Mouse (Mus musculus): ENCODE measurements around the gene Dnajc25. TPM values are rescaled to one million over a fixed set of nuclear protein-coding genes. Genes with fewer than 3 reads are reported as not detected.

Gene Dnajc25
- total RNA-seq (2015) (24.8 and 25.3 TPM in 2 replicates), total RNA-seq (2017) (22.8 and 29.8 TPM in 2 replicates)

- no peak for ATAC-seq (replicated peaks; ENCODE audit: poor library complexity)
These were observed at the start of gene Dnajc25 for GRCm38 (mm10) chr4:58994762-58995161. Gene Dnajc25 (plus strand): TSS chr4:58995062.

GRCm38 (mm10) chr4:58948391-58948790, 46.5 kb upstream of the Dnajc25 start:
- ATAC-seq (replicated peaks; ENCODE audit: poor library complexity), result no peak

DNA sequence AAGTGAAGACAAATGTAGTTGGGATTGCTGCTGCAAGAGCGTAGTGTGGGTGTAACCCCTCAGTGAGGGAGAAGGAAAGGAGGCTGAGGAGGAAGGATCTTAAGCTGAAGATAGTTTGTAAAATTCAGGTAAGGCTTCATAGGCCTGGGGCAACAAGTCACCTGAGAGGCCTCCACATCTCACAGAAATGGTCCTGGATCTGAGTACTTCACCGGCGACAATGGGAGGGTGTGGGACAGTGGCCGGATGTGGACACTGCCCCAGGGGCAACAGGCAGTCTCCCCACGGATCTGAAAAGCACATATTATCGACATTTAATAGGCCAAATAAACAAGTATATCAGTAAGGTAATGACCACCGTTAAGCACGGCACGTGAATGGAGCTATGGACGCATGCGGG, 42.2 kb upstream of the Dnajc25 start:
- no peak for ATAC-seq (replicated peaks; ENCODE audit: poor library complexity)

- no peak for ATAC-seq (replicated peaks; ENCODE audit: poor library complexity)
These were observed 33.1 kb upstream of the Dnajc25 start for GRCm38 (mm10) chr4:58961719-58962118.

GRCm38 (mm10) chr4:58963271-58963670, 31.6 kb upstream of the Dnajc25 start:
- ATAC-seq (replicated peaks; ENCODE audit: poor library complexity), result no peak

- ATAC-seq (replicated peaks; ENCODE audit: poor library complexity), result no peak
These were observed 29.7 kb upstream of the Dnajc25 start for GRCm38 (mm10) chr4:58965136-58965535.

DNA sequence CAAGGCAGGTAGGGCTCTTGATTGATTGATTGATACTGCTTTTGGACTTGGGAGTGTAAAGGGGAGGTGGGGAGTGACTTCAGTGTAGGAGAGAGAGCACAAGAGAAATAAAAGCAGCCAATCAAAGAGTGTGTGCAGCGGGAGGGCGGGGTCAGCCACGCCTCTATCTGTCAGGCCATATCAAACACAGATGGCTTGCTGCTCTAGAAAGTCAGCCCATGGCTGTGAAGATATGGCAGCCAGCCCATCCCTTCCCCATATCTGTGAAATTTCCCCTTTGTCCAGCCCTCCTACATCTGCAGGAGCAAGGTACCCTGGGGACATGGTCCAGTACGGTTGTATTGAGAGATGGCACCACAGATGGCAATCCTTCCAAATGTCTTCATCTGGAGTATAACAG, 24.2 kb upstream of the Dnajc25 start:
- ATAC-seq (replicated peaks; ENCODE audit: poor library complexity), result peak; percentile 98

DNA sequence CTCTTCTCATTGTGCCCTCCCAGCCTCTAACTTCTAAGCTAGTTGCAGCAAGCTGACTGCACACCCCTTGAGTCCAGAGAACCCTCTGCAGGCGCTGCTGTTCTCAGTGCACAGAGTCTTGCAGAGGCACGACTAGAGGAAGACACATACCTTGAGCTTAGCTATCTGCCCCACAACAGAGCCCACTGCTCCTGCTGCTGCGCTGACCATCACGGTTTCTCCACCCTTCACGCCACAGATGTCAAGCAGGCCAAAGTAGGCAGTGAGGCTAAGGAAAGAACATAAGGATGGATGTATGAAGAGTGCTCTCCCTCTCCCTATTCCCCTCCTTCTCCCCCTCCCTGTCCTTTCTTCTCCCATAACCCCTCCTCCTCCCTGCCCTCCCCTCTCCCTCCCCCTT, 19.2 kb upstream of the Dnajc25 start:
- no peak for ATAC-seq (replicated peaks; ENCODE audit: poor library complexity)

DNA sequence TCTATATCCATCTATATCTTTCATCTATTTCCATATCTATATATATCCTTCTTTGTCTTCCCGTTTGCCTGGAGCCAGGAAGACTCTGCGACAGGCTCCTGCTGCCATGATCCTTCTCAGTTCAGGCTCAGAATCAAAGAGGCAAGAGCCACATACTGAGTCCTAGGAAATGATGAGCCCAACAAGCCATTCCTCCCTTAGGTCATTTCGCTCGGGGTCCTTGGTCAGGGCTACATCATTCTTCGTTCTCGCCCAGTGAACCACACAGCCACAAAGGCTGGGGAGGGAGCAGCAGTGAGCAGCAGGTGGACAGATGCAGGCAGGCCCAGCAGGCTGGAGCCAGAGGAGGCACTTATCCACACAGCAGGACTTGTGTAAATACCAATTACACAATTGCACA, 13.4 kb upstream of the Dnajc25 start:
- no peak for ATAC-seq (replicated peaks; ENCODE audit: poor library complexity)

DNA sequence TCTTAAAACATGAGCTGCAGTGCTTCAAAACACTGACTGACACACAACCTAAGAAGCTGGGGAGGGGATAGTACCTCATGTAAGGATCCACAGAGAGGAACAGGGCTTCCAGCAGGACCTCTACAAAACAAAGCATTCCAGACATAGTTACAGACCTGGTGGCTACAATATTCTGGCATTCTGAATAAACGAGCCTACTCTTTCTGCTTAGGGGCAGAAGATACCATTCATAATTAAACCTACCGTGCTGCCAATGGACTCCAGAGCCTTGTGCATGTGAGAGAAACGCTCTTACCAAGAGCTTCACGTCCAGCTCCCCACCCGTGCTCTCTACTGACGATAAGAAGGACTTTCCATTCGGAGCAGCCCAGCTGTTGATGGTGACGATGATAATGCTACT, 12.1 kb upstream of the Dnajc25 start:
- ATAC-seq (replicated peaks; ENCODE audit: poor library complexity), result no peak

- ATAC-seq (replicated peaks; ENCODE audit: poor library complexity), result peak; percentile 65
These were observed 9.7 kb upstream of the Dnajc25 start for GRCm38 (mm10) chr4:58985157-58985648.

- ATAC-seq (replicated peaks; ENCODE audit: poor library complexity), result peak; percentile 21
These were observed 8.2 kb upstream of the Dnajc25 start, which contains the start of gene Ptgr1 for GRCm38 (mm10) chr4:58986540-58987190. Gene Ptgr1 (minus strand): TSS chr4:58987119.

DNA sequence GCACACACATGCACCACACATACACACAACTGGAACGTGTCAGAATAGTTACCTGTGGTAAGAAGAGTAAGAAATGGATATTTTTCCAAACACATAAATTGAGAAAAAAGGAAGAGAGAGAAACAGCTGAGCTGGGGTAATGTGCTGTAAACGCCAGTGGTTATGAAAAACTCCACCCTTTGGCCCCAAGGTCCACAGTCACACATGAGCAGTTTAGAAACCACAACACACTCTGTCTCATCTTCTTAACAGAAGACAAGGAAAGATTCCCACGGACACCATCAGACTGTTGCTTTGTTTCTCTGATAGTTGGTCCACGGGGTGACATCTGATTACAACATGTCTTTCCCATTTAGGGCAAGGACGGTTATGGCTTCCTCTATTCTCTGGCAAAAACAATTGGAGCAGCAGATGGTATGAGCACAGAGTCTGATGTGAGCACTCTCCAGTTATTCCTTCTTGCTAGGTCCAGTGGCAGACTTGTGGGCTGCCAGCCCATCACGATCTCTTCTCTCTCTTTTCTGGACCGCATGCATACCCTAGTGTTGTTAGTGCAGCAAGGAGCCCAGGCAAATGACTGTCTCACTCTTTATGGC, 5.5 kb upstream of the Dnajc25 start:
- peak; percentile 18 for ATAC-seq (replicated peaks; ENCODE audit: poor library complexity)

GRCm38 (mm10) chr4:58990609-58991434, 4.0 kb upstream of the Dnajc25 start:
- ATAC-seq (replicated peaks; ENCODE audit: poor library complexity), result peak; percentile 66

DNA sequence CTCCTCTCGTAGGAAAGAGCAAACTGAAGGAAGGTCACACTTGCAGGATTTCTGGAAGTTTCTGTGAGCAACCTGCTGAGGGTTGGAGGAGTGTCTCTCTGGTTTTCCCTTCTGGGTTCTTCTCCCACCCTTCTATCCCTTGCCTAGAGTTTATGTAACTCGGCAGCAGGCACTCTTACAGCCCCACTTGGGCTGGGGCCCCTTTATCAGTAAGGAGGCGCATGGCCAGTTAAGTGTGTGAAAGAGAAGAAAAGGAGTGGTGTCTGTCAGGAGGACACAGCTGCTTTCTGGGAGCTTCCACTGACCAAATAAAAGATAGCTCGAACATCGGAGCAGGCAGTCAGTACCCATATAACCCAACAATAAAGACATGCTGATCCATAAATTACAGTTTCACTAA, 2.7 kb upstream of the Dnajc25 start:
- no peak for ATAC-seq (replicated peaks; ENCODE audit: poor library complexity)

- no peak for ATAC-seq (replicated peaks; ENCODE audit: poor library complexity)
These were observed 410 bp downstream of the Dnajc25 start for GRCm38 (mm10) chr4:58995251-58995693.

- no peak for ATAC-seq (replicated peaks; ENCODE audit: poor library complexity)
These were observed 2.2 kb downstream of the Dnajc25 start for GRCm38 (mm10) chr4:58997081-58997480.

DNA sequence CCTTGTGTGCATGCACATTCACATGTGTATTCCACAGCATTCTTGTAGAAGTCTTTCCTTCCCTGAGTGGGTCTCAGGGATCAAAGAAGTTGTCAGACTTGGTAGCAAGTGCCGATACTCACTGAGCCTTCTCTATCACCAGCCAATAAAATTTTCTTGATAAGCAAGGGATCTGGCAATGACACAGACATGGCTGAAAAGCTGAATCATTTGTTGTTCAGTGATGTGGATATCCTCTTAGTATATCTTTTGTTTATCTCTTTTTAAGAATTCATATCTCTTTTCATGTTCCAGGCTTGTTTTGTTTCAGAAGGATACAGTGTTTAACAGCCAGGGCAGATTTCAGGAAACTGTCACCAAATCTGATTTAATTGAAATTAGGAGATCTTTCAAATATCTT, 3.8 kb downstream of the Dnajc25 start:
- ATAC-seq (replicated peaks; ENCODE audit: poor library complexity), result no peak

DNA sequence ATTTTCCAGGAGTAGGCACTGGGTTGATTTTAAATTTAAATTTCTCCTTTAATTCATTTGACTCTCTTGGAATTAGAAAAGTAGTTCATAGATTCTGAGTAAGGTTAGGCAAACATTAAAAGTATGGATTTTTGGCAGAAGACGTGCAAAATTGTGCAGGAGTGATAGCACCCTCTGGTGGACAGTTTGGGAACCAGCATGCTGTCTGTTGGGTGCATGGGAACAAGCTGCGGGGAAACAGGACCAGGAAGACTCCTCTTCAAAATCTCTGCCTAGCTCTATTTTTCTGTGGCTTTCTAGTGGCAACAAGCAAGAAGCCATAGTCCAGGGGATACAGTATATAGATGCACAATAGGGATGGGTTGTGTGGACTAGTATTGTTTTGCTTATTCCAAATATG, 4.8 kb downstream of the Dnajc25 start:
- ATAC-seq (replicated peaks; ENCODE audit: poor library complexity), result peak; percentile 65

- ATAC-seq (replicated peaks; ENCODE audit: poor library complexity), result peak; percentile 32; the same call in 1 of the 2 replicates
These were observed 5.8 kb downstream of the Dnajc25 start for GRCm38 (mm10) chr4:59000614-59001013.

- ATAC-seq (replicated peaks; ENCODE audit: poor library complexity), result peak; percentile 85
These were observed 8.3 kb downstream of the Dnajc25 start, which contains the start of gene Gm20503 for GRCm38 (mm10) chr4:59002948-59003805. Gene Gm20503 (plus strand): TSS chr4:59003210.

Data from megakaryocyte progenitor cell, adult 5-6 weeks (primary cell).